Mouse (Mus musculus): ENCODE measurements around the gene Ndc80. TPM values are rescaled to one million over a fixed set of nuclear protein-coding genes. Genes with fewer than 3 reads are reported as not detected.
"Not testable (repeated sequence)": the region's sequence is repeated elsewhere in the genome, so short reads cannot be mapped to it uniquely, and the experiment has no call there.

Gene Ndc80
- total RNA-seq, 2 experiments from 2014 or later, result 24.6 to 80.4 TPM

DNA sequence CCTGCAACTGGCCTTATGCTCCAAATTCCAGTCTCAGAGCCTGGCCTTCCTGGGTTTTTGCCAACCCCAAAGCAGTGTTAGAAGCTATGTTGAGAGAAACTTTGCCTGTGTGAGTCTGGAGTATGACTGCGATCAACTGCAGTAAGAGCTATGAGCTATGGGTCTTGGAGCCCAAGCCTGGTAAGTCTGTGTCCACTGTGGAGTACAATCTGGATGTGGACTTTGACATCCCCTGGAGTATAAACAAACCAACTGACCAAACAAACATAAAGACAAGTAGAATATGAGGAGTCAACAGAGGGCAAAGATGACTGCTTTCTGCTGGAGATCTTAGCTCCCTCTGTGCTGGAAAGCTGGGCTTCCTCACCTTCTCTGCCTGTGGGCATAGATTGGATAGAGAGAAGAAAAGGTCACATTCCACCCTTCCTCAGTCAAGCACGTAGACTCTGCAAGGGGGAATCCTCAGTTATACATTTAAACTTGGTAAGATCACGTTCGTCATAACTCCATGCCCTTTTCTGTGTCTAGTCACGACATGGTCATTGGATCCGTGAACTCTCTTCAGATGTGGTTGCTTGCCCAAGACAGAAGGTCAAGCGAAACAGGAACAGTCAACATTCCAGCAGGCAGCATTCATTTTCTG is 43.1 kb downstream of the Ndc80 start:
- ATAC-seq (replicated peaks; ENCODE audit: poor library complexity, severe bottlenecking), result peak; percentile 48

- ATAC-seq (replicated peaks; ENCODE audit: poor library complexity, severe bottlenecking), result peak; percentile 33
These were observed 47.2 kb downstream of the Ndc80 start for GRCm38 (mm10) chr17:71479381-71479901.

DNA sequence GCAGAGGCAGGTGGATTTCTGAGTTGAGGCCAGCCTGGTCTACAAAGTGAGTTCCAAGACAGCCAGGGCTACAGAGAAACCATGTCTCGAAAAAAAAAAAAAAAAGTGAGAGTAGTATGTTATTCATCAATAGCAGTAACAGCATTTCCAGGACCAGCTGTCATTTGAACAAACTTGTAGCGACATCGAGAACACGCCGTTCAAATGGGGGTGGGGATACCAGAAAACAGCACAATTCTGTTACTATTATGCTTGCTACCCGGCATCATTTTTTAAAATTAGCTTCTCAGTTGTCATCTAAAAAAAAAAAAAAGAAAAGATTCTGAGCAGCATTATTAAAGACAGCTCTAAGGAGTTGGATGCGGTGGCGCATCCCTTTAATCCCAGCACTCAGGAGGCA is 49.2 kb downstream of the Ndc80 start:
- no peak for ATAC-seq (replicated peaks; ENCODE audit: poor library complexity, severe bottlenecking)

GRCm38 (mm10) chr17:71476346-71477020 is 50.2 kb downstream of the Ndc80 start:
- ATAC-seq (replicated peaks; ENCODE audit: poor library complexity, severe bottlenecking), result no peak

- ATAC-seq (replicated peaks; ENCODE audit: poor library complexity, severe bottlenecking), result no peak; the same call in 1 of the 2 replicates
These were observed 51.0 kb downstream of the Ndc80 start for GRCm38 (mm10) chr17:71475705-71476089.

DNA sequence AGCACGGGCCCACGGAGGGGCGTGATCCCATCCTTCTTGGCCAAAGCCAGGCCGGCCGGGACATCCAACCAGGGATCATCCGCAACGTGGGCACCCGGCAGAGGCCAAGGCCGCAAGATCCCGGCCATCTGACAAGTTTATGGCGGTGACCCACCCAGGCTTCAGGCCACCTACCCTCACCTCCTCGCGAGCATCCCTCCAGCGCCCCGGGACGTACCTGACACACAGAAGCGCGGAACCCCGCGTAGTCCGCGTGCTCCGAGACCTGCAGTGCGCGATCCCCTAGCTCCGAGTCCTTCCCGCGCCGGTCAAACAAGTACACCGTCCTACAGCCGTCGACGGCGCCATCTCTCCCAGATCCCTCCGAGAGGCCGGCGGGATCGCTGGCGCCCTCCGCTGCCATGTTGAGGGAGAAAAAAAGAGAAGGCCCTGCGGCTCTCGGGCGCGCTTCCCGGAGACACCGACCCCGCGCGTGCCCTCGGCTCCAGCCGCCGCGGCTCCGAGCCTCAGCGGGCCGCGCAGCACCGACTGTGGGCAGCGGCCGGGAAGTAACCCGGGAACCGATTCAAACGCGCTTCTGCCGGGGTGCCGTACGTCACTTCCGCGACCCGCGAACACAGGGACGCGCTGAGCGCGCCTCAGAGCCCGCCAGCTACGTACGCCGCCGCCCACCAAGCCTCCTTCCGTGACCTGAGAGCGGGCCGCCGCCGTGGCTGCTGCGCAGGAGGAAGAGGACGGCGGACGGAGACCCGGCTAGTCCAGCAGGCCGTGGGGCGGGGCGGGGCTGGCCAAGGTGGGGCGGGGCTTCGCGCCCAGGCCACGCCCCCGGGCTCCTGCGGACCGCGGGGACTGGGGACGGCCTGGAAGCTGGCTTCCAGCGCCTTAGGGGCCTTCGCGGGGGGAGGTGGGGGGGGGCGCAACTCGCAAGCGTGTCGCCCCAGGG is 51.6 kb downstream of the Ndc80 start, which contains the start of gene Smchd1:
Gene Smchd1 (minus strand): TSS at position 582 of the 943 bp plus-strand sequence.
- peak; percentile 91 for ATAC-seq (replicated peaks; ENCODE audit: poor library complexity, severe bottlenecking)

DNA sequence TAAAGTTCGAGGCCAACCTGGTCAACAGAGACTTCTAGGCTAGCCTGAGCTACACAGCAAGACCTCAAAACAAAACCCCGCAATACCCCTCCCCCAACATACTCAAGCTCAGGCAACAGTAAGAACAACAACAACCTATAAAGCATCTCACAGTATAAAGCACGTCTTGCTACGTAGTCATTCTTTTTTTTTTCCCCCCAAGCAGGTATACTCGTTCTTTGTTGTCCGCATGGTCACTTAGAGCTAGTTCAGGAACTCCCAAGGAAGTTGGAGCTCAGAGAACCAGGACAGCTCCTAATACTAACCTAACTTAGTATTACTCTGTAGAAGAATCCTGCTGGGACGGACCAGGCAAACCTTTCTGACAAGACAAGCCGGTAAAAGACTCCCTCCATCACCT is 52.5 kb downstream of the Ndc80 start:
- ATAC-seq (replicated peaks; ENCODE audit: poor library complexity, severe bottlenecking), result no peak

DNA sequence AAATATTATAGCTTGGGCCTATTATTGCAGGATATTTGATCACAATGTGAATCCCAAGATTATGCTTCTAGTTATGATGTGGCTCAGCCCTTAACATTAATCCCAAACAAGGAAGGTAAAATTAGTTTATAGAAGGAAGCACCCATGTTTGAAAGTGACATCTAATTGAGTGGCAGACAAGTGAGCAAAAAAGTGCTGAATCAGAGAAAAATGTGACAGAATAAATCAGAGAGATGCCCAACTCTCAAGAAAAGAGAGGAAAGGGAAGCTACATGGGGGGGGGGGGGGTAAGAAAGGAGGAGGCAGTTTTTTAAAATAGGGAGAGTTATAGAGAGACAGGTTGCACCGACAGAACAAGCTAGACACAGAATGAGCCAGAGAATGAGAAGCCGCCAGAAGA is 55.4 kb downstream of the Ndc80 start:
- no peak for ATAC-seq (replicated peaks; ENCODE audit: poor library complexity, severe bottlenecking)

DNA sequence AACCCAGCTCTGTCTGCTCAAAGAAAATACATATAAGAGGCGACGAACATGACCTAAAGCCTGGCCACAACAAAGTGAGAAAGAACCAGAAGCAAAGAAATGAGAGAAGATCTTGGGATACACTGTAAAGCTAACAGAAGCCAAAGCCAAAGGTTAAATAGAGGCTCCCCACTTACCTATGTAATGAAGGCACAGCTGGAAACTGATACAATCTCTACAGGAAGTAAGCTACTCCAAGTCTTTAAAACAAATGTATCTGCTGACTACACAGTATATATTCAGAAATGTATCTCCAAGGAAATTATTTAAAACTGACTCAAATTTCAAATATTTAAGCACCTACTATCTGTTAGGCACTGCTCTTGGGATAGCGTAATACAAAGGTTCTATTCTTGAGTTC is 66.3 kb downstream of the Ndc80 start:
- no peak for ATAC-seq (replicated peaks; ENCODE audit: poor library complexity, severe bottlenecking)

- no peak for ATAC-seq (replicated peaks; ENCODE audit: poor library complexity, severe bottlenecking)
These were observed 66.8 kb downstream of the Ndc80 start, which contains the start of gene Gm4707 for GRCm38 (mm10) chr17:71459818-71460217. Gene Gm4707 (minus strand): TSS chr17:71459918.

GRCm38 (mm10) chr17:71457361-71457760 is 69.3 kb downstream of the Ndc80 start:
- ATAC-seq (replicated peaks; ENCODE audit: poor library complexity, severe bottlenecking), result not testable (repeated sequence)

Other genes starting within 250 kb of the Ndc80 start
- 14.3 and 19.0 TPM in 2 replicates for gene Emilin2, start 214.9 kb downstream of the Ndc80 start, total RNA-seq (2014; fragmentation: Nextera tagmentation)
- 25.0 and 25.8 TPM in 2 replicates for gene Emilin2, start 214.9 kb downstream of the Ndc80 start, total RNA-seq (2017)
- gene Gm4707, start 66.9 kb downstream of the Ndc80 start, total RNA-seq (2014; fragmentation: Nextera tagmentation), result 6.0 and 7.7 TPM in 2 replicates
- 1.0 and 4.9 TPM in 2 replicates for gene Gm4707, start 66.9 kb downstream of the Ndc80 start, total RNA-seq (2017)
- gene Smchd1, start 51.5 kb downstream of the Ndc80 start, total RNA-seq (2014; fragmentation: Nextera tagmentation), result 98.4 and 118 TPM in 2 replicates
- gene Smchd1, start 51.5 kb downstream of the Ndc80 start, total RNA-seq (2017), result 162 and 168 TPM in 2 replicates
- not detected in 2 replicates for gene Spdya, start 25.2 kb upstream of the Ndc80 start, total RNA-seq (2014; fragmentation: Nextera tagmentation)
- 0.15 TPM in 1 of 2 replicates, not detected in the other for gene Spdya, start 25.2 kb upstream of the Ndc80 start, total RNA-seq (2017)
- 109 and 131 TPM in 2 replicates for gene Wdr43, start 89.0 kb upstream of the Ndc80 start, total RNA-seq (2014; fragmentation: Nextera tagmentation)
- gene Wdr43, start 89.0 kb upstream of the Ndc80 start, total RNA-seq (2017), result 299 and 360 TPM in 2 replicates
- gene Togaram2, start 146.4 kb upstream of the Ndc80 start, total RNA-seq (2014; fragmentation: Nextera tagmentation), result not detected in 2 replicates
- not detected in 2 replicates for gene Togaram2, start 146.4 kb upstream of the Ndc80 start, total RNA-seq (2017)
- gene Pcare, start 226.0 kb upstream of the Ndc80 start, total RNA-seq (2014; fragmentation: Nextera tagmentation), result not detected in 2 replicates
- gene Pcare, start 226.0 kb upstream of the Ndc80 start, total RNA-seq (2017), result not detected in 2 replicates
- not detected in 2 replicates for gene Clip4, start 241.6 kb upstream of the Ndc80 start, total RNA-seq (2014; fragmentation: Nextera tagmentation)
- gene Clip4, start 241.6 kb upstream of the Ndc80 start, total RNA-seq (2017), result not detected in 2 replicates